Mouse (Mus musculus) small intestine, adult 2 months (tissue): Measurements from ENCODE around the gene Sipa1l1.

ENCODE experiments used
- CTCF ChIP-seq: fragments of 200-500 bp; IDR thresholded peaks from 2 replicates; pipeline ENCODE4 v1.5.1; 2012; ENCODE audit warnings: low read depth, mild to moderate bottlenecking, control low read depth, inconsistent platforms, low read length, moderate library complexity, mixed read lengths; ENCODE audit not compliant: insufficient replicate concordance, insufficient read length; ENCODE audit errors: extremely low read depth
- POLR2A ChIP-seq: fragments of 200-500 bp; IDR thresholded peaks from 2 replicates; pipeline ENCODE4 v1.6.1; 2012; ENCODE audit warnings: low read depth, mild to moderate bottlenecking, control low read depth, inconsistent platforms, low read length, moderate library complexity

DNA sequence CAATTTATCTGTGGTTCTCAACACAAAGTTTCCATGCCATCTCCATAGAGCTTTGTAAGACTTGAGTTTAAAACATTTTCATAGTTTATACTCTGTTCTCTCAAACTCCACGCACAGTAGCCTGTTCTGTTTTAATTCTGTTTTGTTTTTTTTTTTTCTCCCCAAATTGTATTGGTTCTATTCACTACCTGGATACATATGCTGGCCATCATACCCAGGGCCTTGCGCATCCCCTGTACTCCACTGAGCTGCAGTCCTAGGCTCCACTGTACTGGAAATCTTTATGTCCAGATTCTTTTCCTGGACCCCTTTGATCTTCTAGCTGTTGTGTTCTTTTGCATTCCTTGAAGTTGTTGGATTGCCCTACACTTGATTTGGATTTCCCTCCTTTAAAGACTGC is 56.2 kb downstream of the Sipa1l1 start:
- TF ChIP-seq POLR2A (no peak), CTCF (no peak)
